Mouse (Mus musculus) erythroblast, embryonic 14.5 days (primary cell): ENCODE measurements around the gene Anapc16.

Experiments used
- GATA1 ChIP-seq: IDR thresholded peaks from 2 replicates; pipeline ENCODE4 v1.6.1; 2012; ENCODE audit warnings: low read length, inconsistent platforms, mixed read lengths
- TAL1 ChIP-seq: IDR thresholded peaks from 3 replicates; pipeline ENCODE4 v1.6.1; 2012; ENCODE audit warnings: low read length, inconsistent platforms, mixed read lengths

DNA sequence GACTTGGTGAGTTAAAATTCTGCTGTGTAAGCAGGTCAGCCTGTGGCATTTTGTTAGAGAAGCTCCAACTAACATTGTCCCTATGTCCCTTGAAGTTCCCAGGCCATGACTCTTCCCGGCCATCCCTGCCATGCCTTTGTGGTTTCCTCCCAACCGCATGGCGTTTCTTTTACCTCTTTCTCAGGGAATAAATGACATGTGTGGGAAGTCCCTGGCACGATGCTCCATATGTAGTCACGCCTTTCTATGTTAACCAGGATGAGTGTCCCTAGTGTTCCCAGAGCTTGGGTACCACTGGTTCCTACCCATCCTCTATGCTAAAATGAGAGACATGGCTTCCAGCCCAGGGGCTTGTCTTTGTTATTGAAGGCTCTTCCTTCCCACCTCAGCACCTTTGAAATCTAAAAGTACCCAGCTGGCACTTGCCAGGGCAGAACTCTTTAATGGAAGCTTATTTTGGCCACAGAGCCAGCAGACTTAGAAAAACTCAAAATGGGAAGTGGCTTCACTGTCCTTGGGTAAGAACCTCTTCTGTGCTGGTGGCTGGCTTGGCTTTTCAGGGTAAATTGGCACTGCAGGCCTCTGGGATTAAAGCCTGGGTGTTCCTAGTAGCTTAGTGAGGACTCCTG, 25.1 kb downstream of the Anapc16 start:
- TF ChIP-seq GATA1 (no peak), TAL1 (no peak)
